Mouse (Mus musculus) heart, embryonic 13.5 days (tissue): ENCODE results near the gene Olfr1364. TPM values are rescaled to one million over a fixed set of nuclear protein-coding genes. Genes with fewer than 3 reads are reported as not detected.

Experiments
- ATAC-seq: fragments of 200-750 bp; cut with Nextera tagmentation; 2 replicates; pipeline ENCODE4 v1.8.0; 2017; ENCODE audit warnings: moderate TSS enrichment; ENCODE audit not compliant: insufficient number of reproducible peaks, low FRiP score, low TSS enrichment; ENCODE audit errors: extremely low read depth
- H3K27ac ChIP-seq: fragments of 300-500 bp; sonication (generic); replicated peaks from 2 replicates; pipeline ENCODE4 v1.5.1; 2015; ENCODE audit warnings: moderate library complexity, mild to moderate bottlenecking, inconsistent platforms
- H3K27me3 ChIP-seq: fragments of 300-500 bp; sonication (generic); replicated peaks from 2 replicates; pipeline ENCODE4 v1.6.1; 2015; ENCODE audit warnings: mild to moderate bottlenecking, inconsistent platforms
- H3K36me3 ChIP-seq: fragments of 300-500 bp; sonication (generic); 2 replicates; pipeline ENCODE4 v1.6.1; 2015; ENCODE audit warnings: mild to moderate bottlenecking, inconsistent platforms
- H3K4me1 ChIP-seq: fragments of 300-500 bp; sonication (generic); 2 replicates; pipeline ENCODE4 v1.6.1; 2015; ENCODE audit warnings: inconsistent platforms
- H3K4me2 ChIP-seq: fragments of 300-500 bp; sonication (generic); 2 replicates; pipeline ENCODE4 v1.6.1; 2015; ENCODE audit warnings: inconsistent platforms, mild to moderate bottlenecking, moderate library complexity
- H3K4me3 ChIP-seq: fragments of 300-500 bp; sonication (generic); 2 replicates; pipeline ENCODE4 v1.5.1; 2015; ENCODE audit warnings: moderate library complexity, mild to moderate bottlenecking, inconsistent platforms
- H3K9ac ChIP-seq: fragments of 300-500 bp; sonication (generic); 2 replicates; pipeline ENCODE4 v1.6.1; 2015; ENCODE audit warnings: inconsistent platforms, mild to moderate bottlenecking, moderate library complexity
- H3K9me3 ChIP-seq: fragments of 300-500 bp; sonication (generic); 2 replicates; pipeline ENCODE4 v1.6.1; 2016; ENCODE audit warnings: inconsistent platforms
- WGBS: fragments of 180-500 bp; shearing (Covaris S2); methylation state at CpG from one replicate; pipeline ENCODE4 v1.1.7; 2015; ENCODE audit warnings: mixed read lengths; 5-methylcytosine and 5-hydroxymethylcytosine counted together
- polyA plus RNA-seq: library from polyadenylated mRNA; unstranded; fragments of >200 nt; fragmentation: Nextera tagmentation; extraction: Ambion mirVana; gene quantifications from 2 replicates; pipeline ENCODE4 v1.2.1, GENCODE M21; 2015

Olfr1364 gene
- polyA plus RNA-seq: not detected in 2 replicates

- no peak within 1 kb of the TSS for H3K9ac ChIP-seq
- no peaks in the 10 kb centered on the region for H3K27me3 ChIP-seq
- no peaks in the 10 kb centered on the region for H3K36me3 ChIP-seq
- ATAC-seq: no peak
- 74% methylated on average over 2 of the region's 2 CpGs for WGBS
- H3K9me3 ChIP-seq: no peaks in the 10 kb centered on the region
- no peak within 1 kb of the TSS for H3K27ac ChIP-seq
- H3K4me1 ChIP-seq: no peaks in the 10 kb centered on the region
- H3K4me2 ChIP-seq: no peak within 1 kb of the TSS
- H3K4me3 ChIP-seq: no peak within 1 kb of the TSS
Measured at GRCm38 (mm10) chr13:21581659-21582058, at the start of gene Olfr1364. Gene Olfr1364 (minus strand): TSS chr13:21581759.

GRCm38 (mm10) chr13:21613922-21614321 lies 32.4 kb upstream of the Olfr1364 start, which contains the start of gene Olfr1362:
Gene Olfr1362 (minus strand): TSS chr13:21614022.
- ATAC-seq: no peak
- H3K27ac ChIP-seq: no peak within 1 kb of the TSS
- H3K9ac ChIP-seq: no peak within 1 kb of the TSS
- H3K4me1 ChIP-seq: no peaks in the 10 kb centered on the region
- no peak within 1 kb of the TSS for H3K4me2 ChIP-seq
- H3K27me3 ChIP-seq: no peaks in the 10 kb centered on the region
- no peaks in the 10 kb centered on the region for H3K9me3 ChIP-seq
- H3K4me3 ChIP-seq: no peak within 1 kb of the TSS
- no peaks in the 10 kb centered on the region for H3K36me3 ChIP-seq

GRCm38 (mm10) chr13:21591618-21592017 lies 10.1 kb upstream of the Olfr1364 start:
- 48% methylated on average over 2 of the region's 2 CpGs for WGBS
- H3K36me3 ChIP-seq: no peaks in the 10 kb centered on the region
- no peak overlapping the region for H3K9ac ChIP-seq
- ATAC-seq: no peak
- no peak overlapping the region for H3K4me3 ChIP-seq
- no peak overlapping the region for H3K27ac ChIP-seq
- H3K9me3 ChIP-seq: peaks cover 4% of the 10 kb centered on the region; the same call in 1 of the 2 replicates
- H3K4me2 ChIP-seq: no peak overlapping the region
- no peaks in the 10 kb centered on the region for H3K4me1 ChIP-seq
- H3K27me3 ChIP-seq: no peaks in the 10 kb centered on the region

- Histone ChIP-seq H3K4me3 (no peak within 1 kb of the TSS), H3K27me3 (no peaks in the 10 kb centered on the region), H3K9ac (no peak within 1 kb of the TSS), H3K4me1 (no peaks in the 10 kb centered on the region), H3K4me2 (no peak within 1 kb of the TSS), H3K9me3 (no peaks in the 10 kb centered on the region), H3K27ac (no peak within 1 kb of the TSS), H3K36me3 (no peaks in the 10 kb centered on the region)
- no peak for ATAC-seq
- WGBS: 55% methylated on average over 1 of the region's 1 CpGs
Measured at GRCm38 (mm10) chr13:21559793-21560192, 21.8 kb downstream of the Olfr1364 start, which contains the start of gene Olfr1535. Gene Olfr1535 (minus strand): TSS chr13:21559893.

- no peaks in the 10 kb centered on the region for H3K4me1 ChIP-seq
- H3K4me2 ChIP-seq: no peak overlapping the region
- 37% methylated on average over 3 of the region's 3 CpGs for WGBS
- no peak for ATAC-seq
- no peak overlapping the region for H3K4me3 ChIP-seq
- H3K36me3 ChIP-seq: no peaks in the 10 kb centered on the region
- no peaks in the 10 kb centered on the region for H3K27me3 ChIP-seq
- no peak overlapping the region for H3K9ac ChIP-seq
- no peak overlapping the region for H3K27ac ChIP-seq
- no peaks in the 10 kb centered on the region for H3K9me3 ChIP-seq
Measured at GRCm38 (mm10) chr13:21550416-21551110, 31.0 kb downstream of the Olfr1364 start.

- WGBS: 86% methylated on average over 3 of the region's 3 CpGs
- Histone ChIP-seq H3K4me3 (no peak overlapping the region), H3K9ac (no peak overlapping the region), H3K4me1 (no peaks in the 10 kb centered on the region), H3K4me2 (no peak overlapping the region), H3K36me3 (no peaks in the 10 kb centered on the region), H3K27me3 (no peaks in the 10 kb centered on the region), H3K27ac (no peak overlapping the region), H3K9me3 (no peaks in the 10 kb centered on the region)
- no peak for ATAC-seq
Measured at GRCm38 (mm10) chr13:21549487-21549886, 32.1 kb downstream of the Olfr1364 start.

GRCm38 (mm10) chr13:21542708-21543107 lies 38.9 kb downstream of the Olfr1364 start, which contains the start of gene Olfr1366:
Gene Olfr1366 (minus strand): TSS chr13:21542808.
- no peak for ATAC-seq
- Histone ChIP-seq H3K27me3 (no peaks in the 10 kb centered on the region), H3K27ac (no peak within 1 kb of the TSS), H3K9me3 (no peaks in the 10 kb centered on the region), H3K4me2 (no peak within 1 kb of the TSS), H3K4me3 (no peak within 1 kb of the TSS), H3K9ac (no peak within 1 kb of the TSS), H3K36me3 (no peaks in the 10 kb centered on the region), H3K4me1 (no peaks in the 10 kb centered on the region)
- WGBS: 54% methylated on average over 1 of the region's 1 CpGs

- Histone ChIP-seq H3K9me3 (no peaks in the 10 kb centered on the region), H3K9ac (peak within 1 kb of the TSS; percentile 99), H3K4me3 (peak within 1 kb of the TSS; percentile 91), H3K4me1 (peaks cover 10% of the 10 kb centered on the region), H3K27me3 (no peaks in the 10 kb centered on the region), H3K27ac (peak within 1 kb of the TSS; percentile 93), H3K36me3 (peaks cover 13% of the 10 kb centered on the region), H3K4me2 (peak within 1 kb of the TSS; percentile 70)
- WGBS: under 1% methylated on average over 39 of the region's 39 CpGs
- ATAC-seq: peak; percentile 78; the same call in 1 of the 2 replicates
Measured at GRCm38 (mm10) chr13:21530781-21531201, 50.8 kb downstream of the Olfr1364 start, which contains the start of gene Zkscan8. Gene Zkscan8 (minus strand): TSS chr13:21531120.

GRCm38 (mm10) chr13:21530136-21530535 lies 51.4 kb downstream of the Olfr1364 start:
- WGBS: 50% methylated on average over 7 of the region's 7 CpGs

More at GRCm38 (mm10) chr13:21530136-21530535, 51.4 kb downstream of the Olfr1364 start:
- no peaks in the 10 kb centered on the region for H3K27me3 ChIP-seq
- peak overlapping the region; percentile 91 for H3K4me3 ChIP-seq
- H3K4me1 ChIP-seq: peaks cover 10% of the 10 kb centered on the region
- H3K4me2 ChIP-seq: peak overlapping the region; percentile 70
- no peak overlapping the region for H3K27ac ChIP-seq
- ATAC-seq: no peak
- peaks cover 19% of the 10 kb centered on the region for H3K36me3 ChIP-seq
- peak overlapping the region; percentile 65; the same call in 1 of the 2 replicates for H3K9ac ChIP-seq
- H3K9me3 ChIP-seq: no peaks in the 10 kb centered on the region

Other genes starting within 250 kb of the Olfr1364 start
- gene Olfr1367, start 234.8 kb downstream of the Olfr1364 start, polyA plus RNA-seq: not detected in 2 replicates
- gene Zscan12, start 218.9 kb downstream of the Olfr1364 start, polyA plus RNA-seq: 7.1 and 7.7 TPM in 2 replicates
- gene Zkscan3, start 179.0 kb downstream of the Olfr1364 start, polyA plus RNA-seq: 61.2 and 72.2 TPM in 2 replicates
- gene Pgbd1, start 140.7 kb downstream of the Olfr1364 start, polyA plus RNA-seq: 3.1 and 3.2 TPM in 2 replicates
- gene Zscan26, start 128.0 kb downstream of the Olfr1364 start, polyA plus RNA-seq: 28.0 and 29.7 TPM in 2 replicates
- 2.0 and 2.1 TPM in 2 replicates for gene Nkapl, start 113.2 kb downstream of the Olfr1364 start, polyA plus RNA-seq
- 1.4 and 2.0 TPM in 2 replicates for gene Zkscan4, start 102.9 kb downstream of the Olfr1364 start, polyA plus RNA-seq
- gene Gm10065, start 102.3 kb downstream of the Olfr1364 start, polyA plus RNA-seq: not detected in 2 replicates
- 0.45 and 0.87 TPM in 2 replicates for gene AK157302, start 86.5 kb downstream of the Olfr1364 start, polyA plus RNA-seq
- gene Gm11273, start 80.3 kb downstream of the Olfr1364 start, polyA plus RNA-seq: 14.7 and 20.9 TPM in 2 replicates
- 3.8 and 4.8 TPM in 2 replicates for gene Zkscan8, start 50.6 kb downstream of the Olfr1364 start, polyA plus RNA-seq
- not detected in 2 replicates for gene Olfr1366, start 39.0 kb downstream of the Olfr1364 start, polyA plus RNA-seq
- gene Olfr1535, start 21.9 kb downstream of the Olfr1364 start, polyA plus RNA-seq: not detected in 2 replicates
- not detected in 2 replicates for gene Olfr1362, start 32.3 kb upstream of the Olfr1364 start, polyA plus RNA-seq
- gene Olfr11, start 60.8 kb upstream of the Olfr1364 start, polyA plus RNA-seq: not detected in 2 replicates
- not detected in 2 replicates for gene Olfr1361, start 81.6 kb upstream of the Olfr1364 start, polyA plus RNA-seq
- not detected in 2 replicates for gene Olfr1360, start 95.6 kb upstream of the Olfr1364 start, polyA plus RNA-seq
- not detected in 2 replicates for gene Olfr1359, start 116.4 kb upstream of the Olfr1364 start, polyA plus RNA-seq
- 1.9 TPM in 1 of 2 replicates, not detected in the other for gene Hist1h2bl, start 134.4 kb upstream of the Olfr1364 start, polyA plus RNA-seq
- 9.8 and 10.5 TPM in 2 replicates for gene Hist1h2ai, start 134.7 kb upstream of the Olfr1364 start, polyA plus RNA-seq
- gene Hist1h3h, start 135.9 kb upstream of the Olfr1364 start, polyA plus RNA-seq: 0.62 and 2.3 TPM in 2 replicates
- 1.5 TPM in 2 replicates for gene Hist1h2bm, start 140.3 kb upstream of the Olfr1364 start, polyA plus RNA-seq
- gene Hist1h4j, start 153.3 kb upstream of the Olfr1364 start, polyA plus RNA-seq: 0.45 and 0.96 TPM in 2 replicates
- gene Hist1h4k, start 168.7 kb upstream of the Olfr1364 start, polyA plus RNA-seq: 1.3 TPM in 1 of 2 replicates, not detected in the other
- 9.5 and 15.8 TPM in 2 replicates for gene Hist1h2ak, start 172.1 kb upstream of the Olfr1364 start, polyA plus RNA-seq
- 1.4 and 3.5 TPM in 2 replicates for gene Hist1h2bn, start 172.4 kb upstream of the Olfr1364 start, polyA plus RNA-seq
- gene Hist1h1b, start 198.9 kb upstream of the Olfr1364 start, polyA plus RNA-seq: 13.1 and 13.2 TPM in 2 replicates
- 63.6 and 66.6 TPM in 2 replicates for gene Hist1h3i, start 201.6 kb upstream of the Olfr1364 start, polyA plus RNA-seq
- gene Hist1h2an, start 205.5 kb upstream of the Olfr1364 start, polyA plus RNA-seq: 1.2 and 6.6 TPM in 2 replicates
- 0.37 and 0.49 TPM in 2 replicates for gene Hist1h2bp, start 205.7 kb upstream of the Olfr1364 start, polyA plus RNA-seq
- 8.4 and 10.2 TPM in 2 replicates for gene Hist1h2bq, start 228.4 kb upstream of the Olfr1364 start, polyA plus RNA-seq
- gene Hist1h2ao, start 228.7 kb upstream of the Olfr1364 start, polyA plus RNA-seq: not detected in 2 replicates
- gene Hist1h4m, start 230.0 kb upstream of the Olfr1364 start, polyA plus RNA-seq: not detected in 2 replicates